Mouse (Mus musculus) stomach, embryonic 14.5 days (tissue): ENCODE measurements around the gene A830005F24Rik. TPM values are rescaled to one million over a fixed set of nuclear protein-coding genes. Genes with fewer than 3 reads are reported as not detected.

ENCODE experiments used
- microRNA counts: library from miRNA; unstranded; fragments of <30 nt; microRNA quantifications from one replicate; lab custom pipeline; 2016
- microRNA-seq: library from miRNA; unstranded; fragments of <30 nt; microRNA quantifications from one replicate; pipeline ENCODE4, GENCODE M21; 2016
- polyA plus RNA-seq: library from polyadenylated mRNA; unstranded; fragments of >200 nt; fragmentation: Nextera tagmentation; extraction: Ambion mirVana; gene quantifications from 2 replicates; pipeline ENCODE4 v1.2.1, GENCODE M21; 2014

A830005F24Rik gene
- polyA plus RNA-seq, 1 experiment from 2014 or later: 1.6 TPM

MicroRNAs within 50 kb of the gene (microRNA counts, 519-probe panel; counts per million panel counts)
- microRNA mmu-let-7a (lab: Ali Mortazavi, UCI): 5,608 counts per million, percentile 98 among the panel's probes with 10 or more counts
- microRNA mmu-let-7d (lab: Ali Mortazavi, UCI): 5,616 counts per million, percentile 99 among the panel's probes with 10 or more counts
- 5,029 counts per million, percentile 94 among the panel's probes with 10 or more counts for microRNA mmu-let-7f (lab: Ali Mortazavi, UCI)

Small RNA genes lying within 50 kb of the gene (microRNA-seq; reads per million reads assigned to microRNA genes)
- gene Gm24111 (not detected), gene Mirlet7a-1 (179 reads per million, percentile 56 among the genes with 10 or more reads in this experiment), gene Mirlet7d (14,485 reads per million, percentile 96 among the genes with 10 or more reads in this experiment), gene Mirlet7f-1 (not detected)

Other genes starting within 250 kb of the A830005F24Rik start
- gene Zfp169, start 119 bp upstream of the A830005F24Rik start, polyA plus RNA-seq: 5.0 and 6.7 TPM in 2 replicates
- 14.1 and 15.1 TPM in 2 replicates for gene Ptpdc1, start 112.1 kb downstream of the A830005F24Rik start, polyA plus RNA-seq
- gene Barx1, start 149.4 kb downstream of the A830005F24Rik start, polyA plus RNA-seq: 128 and 141 TPM in 2 replicates